Mouse (Mus musculus) lung, postnatal 10 days (tissue): ENCODE measurements at regions not wholly inside any gene's neighbourhood (a gene's known extent, or its start where the extent isn't known, plus 50 kb on each side); places are given as distances from the start of the nearest gene placed in this dataset.

Experiments used
- DNase-seq: peaks from one replicate; pipeline ENCODE4 v3.0.0; 2021

DNA sequence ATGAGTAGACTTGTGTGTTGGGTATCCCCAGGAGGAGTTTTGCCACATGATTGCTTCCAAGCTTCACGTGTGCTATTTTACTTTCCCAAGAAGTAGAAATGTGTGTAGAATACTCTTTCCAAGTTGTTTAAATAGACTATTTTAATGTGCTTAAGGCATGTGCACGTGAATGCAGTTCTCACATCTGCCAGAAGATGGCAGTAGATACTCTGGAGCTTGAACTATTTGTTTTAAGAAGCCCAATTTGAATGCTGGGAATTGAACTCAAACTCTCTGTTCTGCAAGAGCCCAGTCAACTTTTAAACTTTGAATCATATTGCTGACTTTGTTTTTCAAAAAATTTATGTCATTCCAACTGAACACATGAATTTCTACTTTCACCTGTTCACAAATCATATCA lies 431.3 kb upstream of the Reg3g start:
- DNase-seq: peak; percentile 18

DNA sequence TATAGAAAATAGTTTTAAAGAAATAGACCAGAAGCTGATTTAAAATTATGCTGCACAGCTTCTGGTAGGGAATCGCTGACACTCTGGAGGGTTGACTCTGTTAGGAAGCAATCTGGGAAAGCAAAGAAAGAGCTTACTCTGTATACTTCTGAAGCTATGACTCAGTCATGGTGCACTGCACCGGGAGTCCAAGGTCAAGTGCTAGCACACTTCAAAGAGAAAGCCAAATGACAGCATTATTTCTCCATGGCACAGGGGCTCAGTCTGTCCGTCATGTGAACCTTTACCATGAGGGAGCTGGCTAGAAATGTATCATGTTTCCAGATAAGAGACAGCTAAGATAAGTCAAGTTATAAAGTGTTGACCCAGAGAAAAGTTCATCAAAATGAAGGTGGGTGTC lies 424.1 kb upstream of the Reg3g start:
- no peak for DNase-seq

- no peak for DNase-seq
Observed at GRCm38 (mm10) chr6:78863031-78863430, 394.4 kb upstream of the Reg3g start.

DNA sequence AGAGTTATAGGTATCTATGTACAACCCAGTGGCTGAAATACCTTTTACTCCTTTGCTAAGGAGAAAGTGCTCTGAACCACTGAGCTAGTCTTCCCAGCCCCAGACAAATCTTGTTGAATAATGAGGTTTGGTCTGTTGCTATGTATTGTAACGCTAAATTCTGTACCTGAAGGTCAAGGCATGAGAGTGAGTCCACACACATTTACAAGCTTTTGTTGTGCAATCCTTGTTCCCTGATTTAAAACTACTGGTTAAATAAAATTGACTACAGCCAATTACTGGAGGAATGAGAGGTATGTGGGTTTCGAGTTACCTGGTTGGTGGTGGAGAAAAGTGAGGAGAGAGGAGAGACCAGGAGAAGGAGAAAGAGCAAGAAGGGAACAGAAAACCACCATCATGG lies 372.6 kb upstream of the Reg3g start:
- DNase-seq: no peak

- DNase-seq: no peak
Observed at GRCm38 (mm10) chr6:78825901-78826629, 357.4 kb upstream of the Reg3g start.

DNA sequence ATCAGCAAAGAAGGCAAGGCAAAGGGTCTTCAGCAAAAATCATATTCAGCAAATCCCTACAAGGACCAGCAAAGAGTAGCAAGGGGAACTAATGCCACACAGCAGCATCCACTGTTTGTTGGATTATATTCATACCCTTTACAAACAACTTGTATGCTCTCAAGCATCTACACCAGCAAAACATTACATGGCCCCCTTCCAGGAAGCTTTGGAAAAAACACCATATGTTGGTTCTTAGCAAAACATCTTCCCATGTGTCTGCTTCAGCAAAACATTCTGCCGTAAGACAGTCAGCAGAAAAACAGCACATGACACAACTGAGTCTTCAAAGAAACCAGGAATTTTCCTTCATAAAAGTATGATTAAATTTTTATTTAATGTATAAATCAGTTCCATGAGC lies 352.6 kb upstream of the Reg3g start:
- DNase-seq: no peak

DNA sequence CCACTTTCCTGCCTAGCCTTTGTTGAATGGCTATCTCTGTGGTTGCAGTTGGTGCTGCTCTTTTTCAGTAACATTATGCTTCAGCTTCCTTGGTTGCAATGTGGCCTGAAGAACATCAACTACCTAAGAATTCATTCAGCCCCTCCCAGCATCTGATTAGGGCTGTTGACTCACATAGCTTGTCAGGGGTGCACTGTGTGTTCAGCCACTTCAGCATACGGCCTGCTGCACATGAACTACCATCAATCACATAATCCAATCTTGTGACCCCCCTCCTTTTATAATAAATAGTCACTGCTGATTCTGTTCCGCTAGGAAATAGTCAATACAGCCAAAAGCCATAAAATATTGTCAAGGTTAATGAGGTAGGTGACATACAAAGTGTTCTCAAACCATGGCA lies 328.3 kb upstream of the Reg3g start:
- no peak for DNase-seq

GRCm38 (mm10) chr6:78788972-78789371 lies 320.3 kb upstream of the Reg3g start:
- DNase-seq: no peak

GRCm38 (mm10) chr6:78757619-78758018 lies 288.9 kb upstream of the Reg3g start:
- DNase-seq: no peak
